In genomic region chr17:85626091-85626860, GRCm38 (mm10) we compare ENCODE assay signal across 21 mouse cellular contexts. TPM values are rescaled to one million over a fixed set of nuclear protein-coding genes. Genes with fewer than 3 reads are reported as not detected.
DNase-seq lines count a peak whose midpoint lies in the region; ATAC-seq lines count a peak whose summit lies in the region.
"Had no signal": no experiment of that assay in that cellular context is flagged by ENCODE, and none has a peak within 500 bp of the region (broad histone marks: within the 10 kb centered on the region; RNA-seq: fewer than 3 reads in every experiment).

No protein-coding gene starts in this region.

- DNase-seq in intestine, embryonic 14.5 days (ENCODE audit: low spot score) = peak; percentile 54
- DNase-seq in spleen, postnatal 4 days (ENCODE audit: low spot score in 2 of 2) = no peak
- no peak for DNase-seq in layer of hippocampus, adult 9-10 months (ENCODE audit: low spot score)
- DNase-seq in cerebellum, adult 8-10 months = no peak
- no peak for DNase-seq in adrenal gland, postnatal 25 days
- DNase-seq: adrenal gland, postnatal 14 days; cerebellum, adult 18-20 months; gastrocnemius, postnatal 36 days; kidney, adult 8-10 months; lung, adult 18-20 months; lung, postnatal 4 days; right cerebral cortex, postnatal 4 days had no signal

- no peaks in the 10 kb centered on the region for H3K36me3 ChIP-seq in intestine, embryonic 14.5 days (ENCODE audit: control insufficient read depth, insufficient read depth, low read length)
- H3K36me3 ChIP-seq in intestine, embryonic 16.5 days (ENCODE audit: control insufficient read depth, insufficient read depth, low read length) = no peaks in the 10 kb centered on the region
- no peaks in the 10 kb centered on the region for H3K36me3 ChIP-seq in forebrain, embryonic 12.5 days (replicated peaks)
- H3K36me3 ChIP-seq in midbrain, embryonic 12.5 days = no peaks in the 10 kb centered on the region
- H3K36me3 ChIP-seq: heart, embryonic 12.5 days; limb, embryonic 15.5 days; neural tube, embryonic 12.5 days had no signal

- no peak overlapping the region for H3K27ac ChIP-seq in intestine, embryonic 14.5 days (ENCODE audit: low read depth)
- no peak overlapping the region for H3K27ac ChIP-seq in intestine, embryonic 16.5 days (ENCODE audit: low read length)
- peak overlapping the region; percentile 43; the same call in 1 of the 2 replicates for H3K27ac ChIP-seq in forebrain, embryonic 12.5 days
- H3K27ac ChIP-seq in midbrain, embryonic 12.5 days (replicated peaks) = 0 out of 2 replicates have a peak overlapping the region, but pooled peaks have one; percentile 39
- H3K27ac ChIP-seq: limb, embryonic 15.5 days; neural tube, embryonic 12.5 days had no signal

- no peak overlapping the region for H3K9ac ChIP-seq in intestine, embryonic 14.5 days (ENCODE audit: low read length)
- no peak overlapping the region for H3K9ac ChIP-seq in intestine, embryonic 16.5 days (ENCODE audit: low read depth, low read length)
- peak overlapping the region; percentile 65 for H3K9ac ChIP-seq in forebrain, embryonic 12.5 days
- peak overlapping the region; percentile 41; the same call in 1 of the 2 replicates for H3K9ac ChIP-seq in midbrain, embryonic 12.5 days (replicated peaks)
- H3K9ac ChIP-seq: heart, embryonic 12.5 days; limb, embryonic 15.5 days; neural tube, embryonic 12.5 days had no signal

- H3K4me3 ChIP-seq in intestine, embryonic 14.5 days (ENCODE audit: low read depth, low read length) = no peak overlapping the region
- H3K4me3 ChIP-seq in intestine, embryonic 16.5 days (ENCODE audit: low read length) = no peak overlapping the region
- peak overlapping the region; percentile 59 for H3K4me3 ChIP-seq in forebrain, embryonic 12.5 days (replicated peaks)
- peak overlapping the region; percentile 46 for H3K4me3 ChIP-seq in midbrain, embryonic 12.5 days
- H3K4me3 ChIP-seq: erythroblast, embryonic 14.5 days; heart, embryonic 12.5 days; limb, embryonic 15.5 days; neural tube, embryonic 12.5 days had no signal

- no peaks in the 10 kb centered on the region for H3K9me3 ChIP-seq in intestine, embryonic 14.5 days (ENCODE audit: control insufficient read depth, low read length)
- no peaks in the 10 kb centered on the region for H3K9me3 ChIP-seq in intestine, embryonic 16.5 days (ENCODE audit: control insufficient read depth, low read length)
- H3K9me3 ChIP-seq in forebrain, embryonic 12.5 days = no peaks in the 10 kb centered on the region
- no peaks in the 10 kb centered on the region for H3K9me3 ChIP-seq in midbrain, embryonic 12.5 days
- H3K9me3 ChIP-seq: heart, embryonic 12.5 days; limb, embryonic 15.5 days; neural tube, embryonic 12.5 days had no signal

- H3K4me2 ChIP-seq in intestine, embryonic 14.5 days (ENCODE audit: low read length) = no peak overlapping the region
- no peak overlapping the region for H3K4me2 ChIP-seq in intestine, embryonic 16.5 days (ENCODE audit: low read depth, low read length)
- peak overlapping the region; percentile 69 for H3K4me2 ChIP-seq in forebrain, embryonic 12.5 days
- peak overlapping the region; percentile 23 for H3K4me2 ChIP-seq in midbrain, embryonic 12.5 days (replicated peaks)
- H3K4me2 ChIP-seq: heart, embryonic 12.5 days; limb, embryonic 15.5 days; neural tube, embryonic 12.5 days had no signal

- H3K27me3 ChIP-seq in intestine, embryonic 14.5 days (replicated peaks; ENCODE audit: control insufficient read depth, insufficient read depth, low read length) = peaks cover 100% of the 10 kb centered on the region
- peaks cover 84% of the 10 kb centered on the region for H3K27me3 ChIP-seq in intestine, embryonic 16.5 days (replicated peaks; ENCODE audit: control insufficient read depth, insufficient read depth, low read length)
- H3K27me3 ChIP-seq in forebrain, embryonic 12.5 days = peaks cover 93% of the 10 kb centered on the region
- peaks cover 94% of the 10 kb centered on the region for H3K27me3 ChIP-seq in midbrain, embryonic 12.5 days

- H3K4me1 ChIP-seq in intestine, embryonic 14.5 days (replicated peaks; ENCODE audit: control insufficient read depth, insufficient read depth, low read length) = no peaks in the 10 kb centered on the region
- peaks cover 6% of the 10 kb centered on the region for H3K4me1 ChIP-seq in intestine, embryonic 16.5 days (ENCODE audit: control insufficient read depth, insufficient read depth, low read length)
- peaks cover 65% of the 10 kb centered on the region for H3K4me1 ChIP-seq in forebrain, embryonic 12.5 days
- H3K4me1 ChIP-seq in midbrain, embryonic 12.5 days = peaks cover 31% of the 10 kb centered on the region

- 3% methylated on average over 14 of the region's 14 CpGs for WGBS in intestine, embryonic 14.5 days
- 8% methylated on average over 14 of the region's 14 CpGs for WGBS in intestine, embryonic 16.5 days
- 21% methylated on average over 14 of the region's 14 CpGs for WGBS in forebrain, embryonic 12.5 days
- WGBS in midbrain, embryonic 12.5 days = 15% methylated on average over 14 of the region's 14 CpGs

- no peak for ATAC-seq in intestine, embryonic 14.5 days (replicated peaks; ENCODE audit: low FRiP score, low TSS enrichment, low read depth)
- ATAC-seq in intestine, embryonic 16.5 days = no peak
- no peak for ATAC-seq in forebrain, embryonic 12.5 days (ENCODE audit: low FRiP score)
- no peak for ATAC-seq in midbrain, embryonic 12.5 days (ENCODE audit: low FRiP score, low read depth)

RNA-seq across cellular contexts. Expression of gene Six3, which starts 12.9 kb away (rescaled TPM):
- not detected in 2 replicates for polyA plus RNA-seq in intestine, embryonic 14.5 days (2014; fragmentation: Nextera tagmentation; extraction: Ambion mirVana)
- polyA plus RNA-seq in intestine, embryonic 16.5 days (2015; fragmentation: Nextera tagmentation; extraction: Ambion mirVana) = not detected in 2 replicates
- 26.1 and 27.4 TPM in 2 replicates for polyA plus RNA-seq in forebrain, embryonic 12.5 days (2016; fragmentation: Nextera tagmentation; extraction: Ambion mirVana)
- 19.8 and 25.1 TPM in 2 replicates for polyA plus RNA-seq in midbrain, embryonic 12.5 days (2016; fragmentation: Nextera tagmentation; extraction: Ambion mirVana)
- not detected in 2 replicates for total RNA-seq in adrenal gland, postnatal 25 days (2021)
- total RNA-seq: adrenal gland, postnatal 14 days; gastrocnemius, postnatal 36 days; heart, postnatal 25 days had no signal
- polyA plus RNA-seq: erythroblast, embryonic 14.5 days; heart, embryonic 12.5 days; limb, embryonic 15.5 days; neural tube, embryonic 12.5 days; testis, adult 2 months had no signal

Comparison
In these comparisons a context has a peak if more than half of its experiments do, and no peak if none do; other contexts are left out.
1. H3K27ac ChIP-seq: peak in forebrain, embryonic 12.5 days (single experiment) and midbrain, embryonic 12.5 days (single experiment); none in intestine, embryonic 14.5 days (single experiment) and intestine, embryonic 16.5 days (single experiment).
2. H3K4me2 ChIP-seq: peak in forebrain, embryonic 12.5 days (single experiment) and midbrain, embryonic 12.5 days (single experiment); none in intestine, embryonic 14.5 days (single experiment) and intestine, embryonic 16.5 days (single experiment).
3. H3K4me3 ChIP-seq: peak in forebrain, embryonic 12.5 days (single experiment) and midbrain, embryonic 12.5 days (single experiment); none in intestine, embryonic 14.5 days (single experiment) and intestine, embryonic 16.5 days (single experiment).
4. H3K9ac ChIP-seq: peak in forebrain, embryonic 12.5 days (single experiment) and midbrain, embryonic 12.5 days (single experiment); none in intestine, embryonic 14.5 days (single experiment) and intestine, embryonic 16.5 days (single experiment).
5. RNA of gene Six3, which starts 12.9 kb away (polyA plus RNA-seq): 26.1 to 27.4 TPM in forebrain, embryonic 12.5 days and 19.8 to 25.1 TPM in midbrain, embryonic 12.5 days; not detected in intestine, embryonic 14.5 days and not detected in intestine, embryonic 16.5 days; every median in the first group is over 10 times any median in the second.